Mouse (Mus musculus) limb, embryonic 10.5 days (tissue): ENCODE data around the gene Akt1s1. TPM values are rescaled to one million over a fixed set of nuclear protein-coding genes. Genes with fewer than 3 reads are reported as not detected.
"Not testable (repeated sequence)": the region's sequence is repeated elsewhere in the genome, so short reads cannot be mapped to it uniquely, and the experiment has no call there.

ENCODE experiments used
- DNase-seq: peaks from one replicate; pipeline ENCODE4 v3.0.0-alpha.2; 2017; ENCODE audit warnings: low spot score
- H3K27ac ChIP-seq: fragments of 300-500 bp; sonication (generic); 2 replicates; pipeline ENCODE4 v1.5.1; 2016; ENCODE audit warnings: mild to moderate bottlenecking
- H3K27me3 ChIP-seq: fragments of 300-500 bp; sonication (generic); 2 replicates; pipeline ENCODE4 v1.6.1; 2016; ENCODE audit warnings: low read depth, mild to moderate bottlenecking; ENCODE audit not compliant: poor library complexity, severe bottlenecking
- H3K36me3 ChIP-seq: fragments of 300-500 bp; sonication (generic); 2 replicates; pipeline ENCODE4 v1.6.1; 2016; ENCODE audit warnings: mild to moderate bottlenecking, moderate library complexity
- H3K4me1 ChIP-seq: fragments of 300-500 bp; sonication (generic); 2 replicates; pipeline ENCODE4 v1.6.1; 2016
- H3K4me3 ChIP-seq: fragments of 300-500 bp; sonication (generic); 2 replicates; pipeline ENCODE4 v1.5.1; 2016; ENCODE audit warnings: mild to moderate bottlenecking, moderate library complexity
- H3K9me3 ChIP-seq: fragments of 300-500 bp; sonication (generic); replicated peaks from 2 replicates; pipeline ENCODE4 v1.6.1; 2016; ENCODE audit warnings: mild to moderate bottlenecking
- WGBS: fragments of 180-500 bp; shearing (Covaris S2); methylation state at CpG from one replicate; pipeline ENCODE4 v1.1.7; 2016; 5-methylcytosine and 5-hydroxymethylcytosine counted together
- polyA plus RNA-seq: library from polyadenylated mRNA; unstranded; fragments of >200 nt; fragmentation: Nextera tagmentation; extraction: Ambion mirVana; gene quantifications from 2 replicates; pipeline ENCODE4 v1.2.1, GENCODE M21; 2016

Akt1s1 gene
- polyA plus RNA-seq, 1 experiment from 2014 or later, result 99.6 TPM

- Histone ChIP-seq H3K4me3 (peak within 1 kb of the TSS; percentile 98), H3K36me3 (peaks cover 32% of the 10 kb centered on the region), H3K4me1 (peaks cover 40% of the 10 kb centered on the region), H3K9me3 (no peaks in the 10 kb centered on the region), H3K27ac (peak within 1 kb of the TSS; percentile 100), H3K27me3 (no peaks in the 10 kb centered on the region)
- peak; percentile 96 for DNase-seq
- WGBS, result 6% methylated on average over 29 of the region's 29 CpGs
These were observed 21.1 kb downstream of the Akt1s1 start, which contains the start of gene Ptov1 for GRCm38 (mm10) chr7:44869697-44870528. Gene Ptov1 (minus strand): TSS chr7:44869788.

- Histone ChIP-seq H3K4me3 (peak overlapping the region; percentile 98), H3K27ac (peak overlapping the region; percentile 100), H3K4me1 (peaks cover 40% of the 10 kb centered on the region), H3K9me3 (no peaks in the 10 kb centered on the region), H3K36me3 (peaks cover 28% of the 10 kb centered on the region), H3K27me3 (no peaks in the 10 kb centered on the region)
- DNase-seq, result no peak
- WGBS, result 65% methylated on average over 6 of the region's 6 CpGs
These were observed 21.8 kb downstream of the Akt1s1 start for GRCm38 (mm10) chr7:44870614-44871013.

GRCm38 (mm10) chr7:44871181-44871580 is 22.4 kb downstream of the Akt1s1 start:
- no peak overlapping the region for H3K27ac ChIP-seq
- WGBS, result 81% methylated on average over 1 of the region's 1 CpGs
- no peaks in the 10 kb centered on the region for H3K27me3 ChIP-seq
- peaks cover 37% of the 10 kb centered on the region for H3K4me1 ChIP-seq
- no peak overlapping the region for H3K4me3 ChIP-seq
- no peaks in the 10 kb centered on the region for H3K9me3 ChIP-seq
- peaks cover 28% of the 10 kb centered on the region for H3K36me3 ChIP-seq
- DNase-seq, result no peak

DNA sequence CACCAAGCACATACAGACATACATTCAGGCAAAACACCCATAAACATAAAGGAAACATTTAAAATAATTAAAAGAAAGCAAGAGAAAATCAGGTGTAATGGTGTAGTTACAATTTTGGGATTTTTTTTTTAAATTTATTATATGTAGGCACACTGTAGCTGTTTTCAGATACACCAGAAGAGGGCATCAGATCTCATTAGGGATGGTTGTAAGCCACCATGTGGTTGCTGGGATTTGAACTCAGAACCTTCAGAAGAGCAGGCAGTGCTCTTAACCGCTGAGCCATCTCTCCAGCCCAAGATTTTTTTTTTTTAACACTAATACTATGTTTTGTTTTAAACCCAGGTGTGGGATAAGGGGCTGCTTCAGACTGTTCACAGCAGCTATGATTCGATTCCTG is 23.0 kb downstream of the Akt1s1 start:
- not testable (repeated sequence) for DNase-seq, H3K4me3 ChIP-seq, H3K9me3 ChIP-seq, H3K27me3 ChIP-seq, H3K27ac ChIP-seq
- peaks cover 31% of the 10 kb centered on the region for H3K4me1 ChIP-seq
- WGBS, result 87% methylated on average over 2 of the region's 2 CpGs
- H3K36me3 ChIP-seq, result peaks cover 28% of the 10 kb centered on the region

DNA sequence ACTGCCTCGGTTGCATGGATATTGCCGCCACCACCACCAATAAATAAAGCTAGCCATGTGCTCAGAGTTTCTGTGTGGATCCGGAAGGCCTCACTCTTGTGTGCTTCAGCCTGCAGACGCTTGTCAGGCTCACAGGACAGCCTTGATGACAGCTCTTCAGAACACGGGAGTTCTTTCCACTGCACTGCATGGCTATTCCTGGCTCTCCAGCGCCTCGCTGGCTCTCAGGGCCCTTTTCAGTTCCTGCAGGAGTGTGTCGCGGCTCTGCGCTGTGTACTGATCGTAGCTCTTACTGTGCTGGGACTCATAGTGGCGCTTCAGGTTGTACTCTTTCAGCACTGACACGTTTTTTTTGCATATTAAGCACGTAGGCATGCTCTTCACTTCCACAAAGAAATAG is 29.0 kb downstream of the Akt1s1 start:
- Histone ChIP-seq H3K27ac (no peak overlapping the region), H3K4me1 (no peaks in the 10 kb centered on the region), H3K4me3 (no peak overlapping the region), H3K36me3 (peaks cover 75% of the 10 kb centered on the region), H3K27me3 (no peaks in the 10 kb centered on the region), H3K9me3 (no peaks in the 10 kb centered on the region)
- no peak for DNase-seq
- 92% methylated on average over 14 of the region's 14 CpGs for WGBS

DNA sequence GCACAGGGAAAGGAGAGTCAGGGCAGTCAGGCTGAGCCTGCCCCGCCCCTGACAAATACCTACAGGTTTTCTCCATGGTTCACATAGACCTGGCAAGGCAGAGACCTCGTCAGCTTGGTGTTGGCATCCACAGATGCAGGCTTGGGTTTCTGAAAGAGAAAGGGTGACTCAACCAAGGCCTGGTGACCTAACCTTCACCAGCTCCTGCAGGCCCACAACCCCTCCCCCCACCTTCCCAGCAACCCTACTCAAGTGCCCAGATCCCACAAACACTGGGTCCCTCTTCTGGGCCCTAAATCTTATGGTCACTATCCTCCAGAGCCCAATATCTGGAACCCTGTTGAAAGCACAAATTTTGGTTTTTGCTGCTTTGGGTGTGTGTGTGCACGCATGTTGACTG is 34.2 kb downstream of the Akt1s1 start:
- H3K4me3 ChIP-seq, result no peak overlapping the region
- WGBS, result 94% methylated on average over 3 of the region's 3 CpGs
- DNase-seq, result no peak
- no peak overlapping the region for H3K27ac ChIP-seq
- no peaks in the 10 kb centered on the region for H3K27me3 ChIP-seq
- no peaks in the 10 kb centered on the region for H3K4me1 ChIP-seq
- no peaks in the 10 kb centered on the region for H3K9me3 ChIP-seq
- peaks cover 100% of the 10 kb centered on the region for H3K36me3 ChIP-seq

DNA sequence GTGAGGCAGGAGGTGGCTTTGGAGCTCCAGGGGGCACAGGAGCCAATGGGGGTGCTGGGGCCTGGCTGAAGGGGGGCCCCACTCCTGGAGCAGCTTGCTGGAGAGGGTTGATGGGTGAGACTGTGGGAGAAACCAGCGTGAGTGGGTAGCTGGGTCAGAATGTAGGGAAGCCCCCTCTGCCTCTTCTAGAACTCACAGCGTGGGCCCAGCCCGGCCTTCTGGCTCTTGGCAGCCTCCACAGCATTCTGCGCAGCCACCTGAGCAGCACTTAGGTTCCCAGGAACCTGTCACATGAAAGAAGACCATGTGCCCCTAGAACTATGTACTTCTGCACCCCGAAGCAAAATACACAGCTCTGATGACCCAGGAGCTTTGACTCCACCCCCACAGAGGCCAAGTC is 35.8 kb downstream of the Akt1s1 start:
- peaks cover 100% of the 10 kb centered on the region for H3K36me3 ChIP-seq
- WGBS, result 95% methylated on average over 5 of the region's 5 CpGs
- no peak for DNase-seq
- no peak overlapping the region for H3K27ac ChIP-seq
- no peak overlapping the region for H3K4me3 ChIP-seq
- no peaks in the 10 kb centered on the region for H3K4me1 ChIP-seq
- H3K27me3 ChIP-seq, result no peaks in the 10 kb centered on the region
- no peaks in the 10 kb centered on the region for H3K9me3 ChIP-seq

- 94% methylated on average over 7 of the region's 7 CpGs for WGBS
- H3K27ac ChIP-seq, result no peak overlapping the region
- peaks cover 90% of the 10 kb centered on the region for H3K36me3 ChIP-seq
- peaks cover 15% of the 10 kb centered on the region for H3K4me1 ChIP-seq
- H3K9me3 ChIP-seq, result no peaks in the 10 kb centered on the region
- no peak overlapping the region for H3K4me3 ChIP-seq
- no peaks in the 10 kb centered on the region for H3K27me3 ChIP-seq
- no peak for DNase-seq
These were observed 38.2 kb downstream of the Akt1s1 start for GRCm38 (mm10) chr7:44886964-44887363.

DNA sequence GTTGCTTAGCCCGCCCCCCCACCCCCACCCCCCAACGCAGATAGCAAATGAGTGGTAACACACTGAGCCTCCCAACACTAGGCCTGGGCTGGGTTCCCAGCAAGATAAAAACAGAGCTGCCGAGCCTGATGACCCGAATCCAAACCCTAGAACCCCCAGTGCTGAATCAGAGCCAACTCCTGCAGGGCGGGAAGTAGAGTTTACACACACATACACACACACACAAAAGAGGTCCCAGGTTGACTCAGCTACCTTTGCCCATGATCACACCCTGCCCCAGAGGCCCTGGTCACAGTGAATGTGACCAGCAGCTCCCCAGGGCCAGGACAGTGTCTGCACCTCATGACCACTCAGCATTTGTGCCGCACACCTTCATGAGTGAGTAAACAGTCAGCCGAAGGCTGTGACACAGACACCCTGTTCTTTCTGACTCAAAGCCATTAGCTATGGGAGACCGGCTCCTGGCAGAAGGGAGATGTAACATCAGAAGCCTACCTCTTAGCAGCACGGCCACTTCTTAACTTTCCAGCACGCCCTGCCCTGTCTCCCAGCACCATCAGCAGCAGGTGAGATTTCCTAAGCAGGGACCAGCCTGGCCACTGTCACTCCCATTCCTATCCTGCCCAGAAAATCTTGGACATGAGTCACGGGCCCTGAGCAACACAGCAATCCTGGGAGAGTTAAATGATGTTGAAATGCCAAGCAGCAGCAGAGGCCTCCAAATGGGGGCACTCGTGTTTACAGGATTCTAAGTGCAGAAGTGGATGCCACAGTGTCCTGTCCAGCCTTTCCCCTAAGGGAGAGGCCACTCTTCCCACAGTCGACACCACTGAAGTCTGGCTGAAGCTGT is 39.7 kb downstream of the Akt1s1 start:
- Histone ChIP-seq H3K4me3 (peak overlapping the region; percentile 13; the same call in 1 of the 2 replicates), H3K9me3 (no peaks in the 10 kb centered on the region), H3K4me1 (peaks cover 20% of the 10 kb centered on the region), H3K27me3 (no peaks in the 10 kb centered on the region), H3K36me3 (peaks cover 75% of the 10 kb centered on the region), H3K27ac (no peak overlapping the region)
- DNase-seq, result no peak
- WGBS, result 93% methylated on average over 13 of the region's 13 CpGs

GRCm38 (mm10) chr7:44890180-44890579 is 41.4 kb downstream of the Akt1s1 start:
- Histone ChIP-seq H3K4me1 (peaks cover 24% of the 10 kb centered on the region), H3K27me3 (no peaks in the 10 kb centered on the region), H3K36me3 (peaks cover 58% of the 10 kb centered on the region), H3K4me3 (no peak overlapping the region; the same call in 1 of the 2 replicates), H3K27ac (no peak overlapping the region), H3K9me3 (no peaks in the 10 kb centered on the region)
- no peak for DNase-seq
- WGBS, result 92% methylated on average over 7 of the region's 7 CpGs

DNA sequence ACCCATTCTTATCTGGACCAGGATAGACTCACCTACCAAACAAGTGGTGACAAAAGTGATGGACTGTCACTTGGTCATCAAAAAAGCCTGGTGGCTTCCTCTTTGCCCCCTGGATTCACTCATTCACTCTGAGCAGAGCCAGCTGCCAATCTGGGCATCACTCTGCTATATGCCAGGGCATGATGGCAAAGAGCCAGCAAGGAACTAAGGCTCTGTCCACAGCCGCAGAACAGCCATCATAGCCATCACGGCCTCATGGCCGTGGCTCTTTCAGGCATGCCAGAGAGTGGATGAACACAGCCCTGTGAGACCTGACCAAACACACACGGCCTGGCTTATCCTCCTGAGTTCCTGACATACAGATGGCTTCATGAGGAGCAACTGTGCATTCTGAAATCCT is 41.9 kb downstream of the Akt1s1 start:
- Histone ChIP-seq H3K36me3 (peaks cover 52% of the 10 kb centered on the region), H3K27ac (no peak overlapping the region), H3K9me3 (no peaks in the 10 kb centered on the region), H3K27me3 (no peaks in the 10 kb centered on the region), H3K4me3 (peak overlapping the region; percentile 88), H3K4me1 (peaks cover 30% of the 10 kb centered on the region)
- WGBS, result 89% methylated on average over 4 of the region's 4 CpGs
- DNase-seq, result no peak

GRCm38 (mm10) chr7:44891611-44892010 is 42.8 kb downstream of the Akt1s1 start:
- Histone ChIP-seq H3K27me3 (no peaks in the 10 kb centered on the region), H3K9me3 (no peaks in the 10 kb centered on the region), H3K27ac (peak overlapping the region; percentile 98), H3K4me1 (peaks cover 36% of the 10 kb centered on the region), H3K4me3 (peak overlapping the region; percentile 88), H3K36me3 (peaks cover 43% of the 10 kb centered on the region)
- WGBS, result 31% methylated on average over 6 of the region's 6 CpGs
- DNase-seq, result no peak
